22 mouse cellular contexts compared by ENCODE assay signal in the genomic region with DNA sequence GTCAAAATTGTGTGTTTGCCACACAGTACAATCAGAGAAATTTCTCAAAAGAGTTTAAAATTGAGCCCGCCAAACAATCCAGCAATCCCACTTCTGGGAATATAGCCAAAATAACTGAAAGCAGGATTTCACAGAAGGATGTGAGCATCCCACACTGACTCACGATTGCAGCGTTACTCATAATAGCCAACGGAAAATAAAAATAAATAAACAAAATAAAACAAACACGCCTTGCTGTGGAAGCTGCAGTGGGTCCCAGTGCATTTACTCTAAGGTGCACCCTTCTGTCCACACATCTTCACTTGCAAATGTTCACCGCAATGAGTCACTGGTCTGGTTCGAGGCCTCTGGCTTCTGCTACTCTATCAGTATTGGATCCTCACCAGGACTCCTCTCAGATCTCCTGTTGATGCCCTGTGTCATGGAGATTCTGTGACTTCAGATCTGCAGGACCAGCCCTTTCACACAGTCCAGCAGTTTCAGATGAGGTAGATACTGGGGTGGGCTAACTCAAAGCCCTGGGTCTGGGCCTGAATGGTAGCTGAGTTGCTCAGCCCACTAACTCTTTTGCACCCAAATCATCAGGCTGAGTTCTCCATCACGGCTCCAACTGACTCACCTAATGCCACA. TPM values are rescaled to one million over a fixed set of nuclear protein-coding genes. Genes with fewer than 3 reads are reported as not detected.
DNase-seq lines count a peak whose midpoint lies in the region; ATAC-seq and TF ChIP-seq lines count a peak whose summit lies in the region.
"Had no signal": no experiment of that assay in that cellular context is flagged by ENCODE, and none has a peak within 500 bp of the region (broad histone marks: within the 10 kb centered on the region; RNA-seq: fewer than 3 reads in every experiment).

No protein-coding gene starts in this region.

- no peaks in the 10 kb centered on the region for H3K79me2 ChIP-seq in myocyte (ENCODE audit: control insufficient read depth, insufficient read depth)

- H3K27me3 ChIP-seq in forebrain, embryonic 14.5 days (replicated peaks; ENCODE audit: control insufficient read depth, insufficient read depth, low read length), result no peaks in the 10 kb centered on the region
- H3K27me3 ChIP-seq in forebrain, embryonic 15.5 days, result no peaks in the 10 kb centered on the region
- no peaks in the 10 kb centered on the region for H3K27me3 ChIP-seq in lung, embryonic 15.5 days
- no peaks in the 10 kb centered on the region for H3K27me3 ChIP-seq in myocyte (ENCODE audit: control insufficient read depth, insufficient read depth, insufficient read length)
- H3K27me3 ChIP-seq: embryonic facial prominence, embryonic 12.5 days; limb, embryonic 15.5 days; liver, embryonic 15.5 days; midbrain, embryonic 13.5 days had no signal

- H3K4me3 ChIP-seq in forebrain, embryonic 14.5 days (ENCODE audit: low read depth, low read length), result no peak overlapping the region
- no peak overlapping the region for H3K4me3 ChIP-seq in forebrain, embryonic 15.5 days
- no peak overlapping the region for H3K4me3 ChIP-seq in lung, embryonic 15.5 days
- H3K4me3 ChIP-seq in myocyte, result no peak overlapping the region
- H3K4me3 ChIP-seq: embryonic facial prominence, embryonic 12.5 days; forebrain, embryonic 10.5 days; gastrocnemius, adult 2 months; limb, embryonic 15.5 days; liver, embryonic 15.5 days; midbrain, embryonic 13.5 days had no signal

- TF ChIP-seq POLR2A in myocyte (IDR thresholded peaks at IDR 0.05; ENCODE audit: insufficient read length, low read depth), result no peak

- no peak overlapping the region for H3K27ac ChIP-seq in forebrain, embryonic 14.5 days (ENCODE audit: low read depth, low read length)
- H3K27ac ChIP-seq in forebrain, embryonic 15.5 days (replicated peaks), result no peak overlapping the region
- H3K27ac ChIP-seq in lung, embryonic 15.5 days, result no peak overlapping the region
- H3K27ac ChIP-seq: embryonic facial prominence, embryonic 12.5 days; forebrain, embryonic 10.5 days; gastrocnemius, adult 2 months; hindbrain, embryonic 14.5 days; limb, embryonic 15.5 days; liver, embryonic 15.5 days; midbrain, embryonic 13.5 days had no signal

- H3K36me3 ChIP-seq in forebrain, embryonic 14.5 days (ENCODE audit: control insufficient read depth, insufficient read depth, low read length), result no peaks in the 10 kb centered on the region
- no peaks in the 10 kb centered on the region for H3K36me3 ChIP-seq in forebrain, embryonic 15.5 days
- H3K36me3 ChIP-seq in lung, embryonic 15.5 days, result no peaks in the 10 kb centered on the region
- no peaks in the 10 kb centered on the region for H3K36me3 ChIP-seq in myocyte (ENCODE audit: control insufficient read depth, insufficient read depth)
- H3K36me3 ChIP-seq: embryonic facial prominence, embryonic 12.5 days; forebrain, embryonic 10.5 days; limb, embryonic 15.5 days; liver, embryonic 15.5 days; midbrain, embryonic 13.5 days had no signal

- peak; percentile 50 for DNase-seq in forebrain, embryonic 14.5 days (ENCODE audit: low spot score)
- no peak for DNase-seq in lung, postnatal 14 days
- peak; percentile 40 for DNase-seq in Muller cell, postnatal 12 days (ENCODE audit: inconsistent ontology term)
- DNase-seq in urinary bladder, adult 18-20 months (ENCODE audit: low spot score in 2 of 2), result no peak
- DNase-seq: cerebellum, adult 9-10 months; gastrocnemius, adult 2 months; heart, postnatal 14 days; retina, postnatal 1 day had no signal

- H3K4me1 ChIP-seq in forebrain, embryonic 14.5 days (ENCODE audit: control insufficient read depth, insufficient read depth, low read length), result no peaks in the 10 kb centered on the region
- 0 out of 2 replicates have a peak, but pooled peaks cover 5% of the 10 kb centered on the region for H3K4me1 ChIP-seq in forebrain, embryonic 15.5 days
- peaks cover 3% of the 10 kb centered on the region; the same call in 1 of the 2 replicates for H3K4me1 ChIP-seq in lung, embryonic 15.5 days
- H3K4me1 ChIP-seq: embryonic facial prominence, embryonic 12.5 days; forebrain, embryonic 10.5 days; limb, embryonic 15.5 days; liver, embryonic 15.5 days; midbrain, embryonic 13.5 days had no signal

- no peak overlapping the region for H3ac ChIP-seq in myocyte (ENCODE audit: control insufficient read depth, insufficient read length)

- no peak for ATAC-seq in forebrain, embryonic 14.5 days
- no peak for ATAC-seq in forebrain, embryonic 15.5 days (replicated peaks)
- ATAC-seq in lung, embryonic 15.5 days (ENCODE audit: borderline replicate concordance, extremely low read depth, low FRiP score, low TSS enrichment), result 0 out of 2 replicates have a peak, but pooled peaks have one; percentile 23
- ATAC-seq: intestine, postnatal 0 days; midbrain, embryonic 13.5 days had no signal

- no peak overlapping the region for H3K9ac ChIP-seq in forebrain, embryonic 14.5 days (ENCODE audit: low read length)
- no peak overlapping the region for H3K9ac ChIP-seq in forebrain, embryonic 15.5 days (replicated peaks)
- no peak overlapping the region for H3K9ac ChIP-seq in lung, embryonic 15.5 days
- H3K9ac ChIP-seq: embryonic facial prominence, embryonic 12.5 days; hindbrain, embryonic 14.5 days; limb, embryonic 15.5 days; liver, embryonic 15.5 days; midbrain, embryonic 13.5 days had no signal

- 68% methylated on average over 8 of the region's 8 CpGs for WGBS in forebrain, embryonic 14.5 days
- 59% methylated on average over 8 of the region's 8 CpGs for WGBS in forebrain, embryonic 15.5 days
- WGBS in lung, embryonic 15.5 days, result 49% methylated on average over 8 of the region's 8 CpGs

- H3K4me2 ChIP-seq in forebrain, embryonic 14.5 days (ENCODE audit: low read length), result no peak overlapping the region
- no peak overlapping the region for H3K4me2 ChIP-seq in forebrain, embryonic 15.5 days (replicated peaks)
- no peak overlapping the region for H3K4me2 ChIP-seq in lung, embryonic 15.5 days
- peak overlapping the region; percentile 31 for H3K4me2 ChIP-seq in myocyte (ENCODE audit: low read depth)
- H3K4me2 ChIP-seq: embryonic facial prominence, embryonic 12.5 days; heart, embryonic 11.5 days; hindbrain, embryonic 14.5 days; limb, embryonic 15.5 days; liver, embryonic 15.5 days; midbrain, embryonic 13.5 days had no signal

- H3K9me3 ChIP-seq in forebrain, embryonic 14.5 days (replicated peaks; ENCODE audit: control insufficient read depth, low read length), result no peaks in the 10 kb centered on the region
- no peaks in the 10 kb centered on the region for H3K9me3 ChIP-seq in forebrain, embryonic 15.5 days
- H3K9me3 ChIP-seq in lung, embryonic 15.5 days, result no peaks in the 10 kb centered on the region
- H3K9me3 ChIP-seq: embryonic facial prominence, embryonic 12.5 days; forebrain, embryonic 10.5 days; limb, embryonic 15.5 days; liver, embryonic 15.5 days; midbrain, embryonic 13.5 days had no signal

TF ChIP-seq in myocyte, 11 proteins besides CTCF, POLR2A, EP300 and RAD21:
- TF ChIP-seq MYOD1 (IDR thresholded peaks at IDR 0.05; ENCODE audit: control insufficient read depth in 1 of 3, insufficient read length in 2 of 3, low read depth in 2 of 3) (no peak), TCF3 (IDR thresholded peaks at IDR 0.05; ENCODE audit: insufficient read length, low read depth) (no peak), USF1 (IDR thresholded peaks at IDR 0.05; ENCODE audit: low read depth) (no peak)
TF ChIP-seq in myocyte: peak in this region for 0.

RNA-seq across cellular contexts. Expression of a gene that starts 7.8 kb away (rescaled TPM):
- not detected in 2 replicates for polyA plus RNA-seq in forebrain, embryonic 14.5 days (2014; fragmentation: Nextera tagmentation; extraction: Ambion mirVana)
- polyA plus RNA-seq in forebrain, embryonic 15.5 days (2015; fragmentation: Nextera tagmentation; extraction: Ambion mirVana), result not detected in 2 replicates
- polyA plus RNA-seq in lung, embryonic 15.5 days (2015; fragmentation: Nextera tagmentation; extraction: Ambion mirVana), result not detected in 2 replicates
- not detected for polyA plus RNA-seq in myocyte (2012; fragmentation: generic; extraction: Trizol)
- polyA plus RNA-seq: adrenal gland, adult 2 months; embryonic facial prominence, embryonic 12.5 days; forebrain, embryonic 10.5 days; heart, embryonic 11.5 days; hindbrain, embryonic 14.5 days; intestine, postnatal 0 days; kidney, embryonic 16.5 days; limb, embryonic 15.5 days; liver, embryonic 15.5 days; midbrain, embryonic 13.5 days; stomach, embryonic 16.5 days had no signal

RNA-seq across cellular contexts. Expression of a gene that starts 38.5 kb away (rescaled TPM):
- polyA plus RNA-seq in forebrain, embryonic 14.5 days (2014; fragmentation: Nextera tagmentation; extraction: Ambion mirVana), result 20.2 and 24.9 TPM in 2 replicates
- polyA plus RNA-seq in forebrain, embryonic 15.5 days (2015; fragmentation: Nextera tagmentation; extraction: Ambion mirVana), result 25.6 and 26.2 TPM in 2 replicates
- 10.9 and 11.2 TPM in 2 replicates for polyA plus RNA-seq in lung, embryonic 15.5 days (2015; fragmentation: Nextera tagmentation; extraction: Ambion mirVana)
- 5.9 TPM for polyA plus RNA-seq in myocyte (2012; fragmentation: generic; extraction: Trizol)

Comparison
In these comparisons a context has a peak if more than half of its experiments do, and no peak if none do; other contexts are left out.
1. DNase-seq: peak in forebrain, embryonic 14.5 days (single experiment) and Muller cell, postnatal 12 days (single experiment); none in lung, postnatal 14 days (single experiment) and urinary bladder, adult 18-20 months (0 of 2).